Mouse (Mus musculus): ENCODE results near the gene Entpd8.

GRCm38 (mm10) chr2:25120963-25121362, 40.9 kb downstream of the Entpd8 start:
- TF ChIP-seq CTCF (IDR thresholded peaks at IDR 0.05; ENCODE audit: low read depth) = no peak
- no peak for TF ChIP-seq EP300 (IDR thresholded peaks at IDR 0.05; ENCODE audit: low read depth)
